Mouse (Mus musculus) kidney, postnatal 0 days (tissue): Measurements from ENCODE around the gene Slpi. TPM values are rescaled to one million over a fixed set of nuclear protein-coding genes. Genes with fewer than 3 reads are reported as not detected.
A peak's percentile ranks its signal among the peaks of the same experiment; 100 is the strongest.

Source experiments
- ATAC-seq: fragments of 200-750 bp; cut with Nextera tagmentation; replicated peaks from 2 replicates; pipeline ENCODE4 v1.8.0; 2017; ENCODE audit warnings: low read depth, moderate number of reproducible peaks, moderate TSS enrichment, moderate library complexity; ENCODE audit not compliant: low FRiP score
- DNase-seq: peaks from one replicate; pipeline ENCODE4 v3.0.0-alpha.2; 2016; ENCODE audit warnings: low spot score
- H3K27ac ChIP-seq: fragments of 300-500 bp; sonication (generic); 2 replicates; pipeline ENCODE4 v1.5.1; 2014; ENCODE audit warnings: mild to moderate bottlenecking
- H3K27me3 ChIP-seq: fragments of 300-500 bp; sonication (generic); 2 replicates; pipeline ENCODE4 v1.6.1; 2014; ENCODE audit warnings: low read length, mixed read lengths; ENCODE audit not compliant: insufficient read depth
- H3K36me3 ChIP-seq: fragments of 300-500 bp; sonication (generic); 2 replicates; pipeline ENCODE4 v1.6.1; 2014; ENCODE audit warnings: low read length, mixed read lengths; ENCODE audit not compliant: insufficient read depth
- H3K4me1 ChIP-seq: fragments of 300-500 bp; sonication (generic); replicated peaks from 2 replicates; pipeline ENCODE4 v1.6.1; 2014; ENCODE audit warnings: antibody characterized with exemption, low read length, mixed read lengths; ENCODE audit not compliant: insufficient read depth
- H3K4me2 ChIP-seq: fragments of 300-500 bp; sonication (generic); 2 replicates; pipeline ENCODE4 v1.6.1; 2014; ENCODE audit warnings: mild to moderate bottlenecking, low read length, moderate library complexity, mixed read lengths
- H3K4me3 ChIP-seq: fragments of 300-500 bp; sonication (generic); replicated peaks from 2 replicates; pipeline ENCODE4 v1.5.1; 2014; ENCODE audit warnings: low read depth, low read length
- H3K9ac ChIP-seq: fragments of 300-500 bp; sonication (generic); 2 replicates; pipeline ENCODE4 v1.6.1; 2014; ENCODE audit warnings: low read depth, low read length
- H3K9me3 ChIP-seq: fragments of 300-500 bp; sonication (generic); replicated peaks from 2 replicates; pipeline ENCODE4 v1.6.1; 2016; ENCODE audit warnings: low read length, inconsistent platforms, mixed read lengths
- CTCF ChIP-seq: IDR thresholded peaks from 2 replicates; pipeline ENCODE4 v1.5.1; 2016; ENCODE audit warnings: antibody characterized with exemption, low read depth, mild to moderate bottlenecking, moderate library complexity
- WGBS: fragments of 180-500 bp; shearing (Covaris S2); extraction: QIAGEN DNeasy Blood & Tissue Kit; methylation state at CpG from one replicate; pipeline ENCODE4 v1.1.7; 2014; 5-methylcytosine and 5-hydroxymethylcytosine counted together
- polyA plus RNA-seq: library from polyadenylated mRNA; unstranded; fragments of >200 nt; fragmentation: Nextera tagmentation; extraction: Ambion mirVana; gene quantifications from 2 replicates; pipeline ENCODE4 v1.2.1, GENCODE M21; 2015

Slpi gene
- polyA plus RNA-seq, 1 experiment from 2014 or later: 9.6 TPM

DNA sequence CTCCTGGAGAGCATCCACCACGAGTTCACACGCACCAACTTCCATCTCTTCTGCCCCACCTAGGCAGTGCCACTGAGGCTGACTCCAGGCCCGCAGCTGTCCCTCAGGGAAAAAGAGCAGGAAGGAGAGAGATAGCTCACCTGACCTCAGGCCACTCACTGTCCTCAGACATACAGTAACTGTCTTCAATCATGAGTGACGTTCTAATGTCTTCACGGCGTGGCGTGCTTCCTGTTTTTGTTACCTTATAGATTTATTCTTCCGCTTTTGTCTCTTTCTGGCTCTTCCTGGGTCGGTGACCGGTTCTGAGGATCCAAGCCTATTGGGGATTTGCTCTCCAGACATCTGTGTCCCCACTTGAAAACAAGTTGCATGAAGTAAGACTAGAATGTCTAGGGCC, 25.7 kb upstream of the Slpi start:
- Histone ChIP-seq H3K9me3 (no peaks in the 10 kb centered on the region), H3K9ac (0 out of 2 replicates have a peak overlapping the region, but pooled peaks have one; percentile 2), H3K27me3 (peaks cover 5% of the 10 kb centered on the region; the same call in 1 of the 2 replicates), H3K36me3 (no peaks in the 10 kb centered on the region), H3K27ac (no peak overlapping the region), H3K4me3 (no peak overlapping the region), H3K4me2 (peak overlapping the region; percentile 37), H3K4me1 (no peaks in the 10 kb centered on the region)
- WGBS: 61% methylated on average over 10 of the region's 10 CpGs
- ATAC-seq (no peak), DNase-seq (no peak)
- no peak for TF ChIP-seq CTCF

DNA sequence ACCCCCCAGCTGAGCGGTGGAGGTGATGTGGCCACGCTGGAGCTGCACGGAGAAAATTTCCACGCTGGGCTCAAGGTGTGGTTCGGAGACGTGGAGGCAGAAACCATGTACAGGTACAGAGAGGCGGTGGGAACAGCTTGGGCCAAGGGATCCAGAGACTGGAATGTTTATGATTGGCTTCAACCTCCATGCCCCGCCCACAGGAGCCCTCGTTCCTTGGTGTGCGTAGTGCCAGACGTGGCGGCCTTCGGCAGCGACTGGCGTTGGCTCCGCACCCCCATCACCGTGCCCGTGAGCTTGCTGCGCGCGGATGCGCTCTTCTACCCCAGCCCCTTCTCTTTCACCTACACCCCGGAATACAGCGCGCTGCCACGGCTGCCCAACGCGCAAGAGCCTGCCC, 25.3 kb upstream of the Slpi start:
- Histone ChIP-seq H3K36me3 (no peaks in the 10 kb centered on the region), H3K27me3 (peaks cover 5% of the 10 kb centered on the region; the same call in 1 of the 2 replicates), H3K9me3 (no peaks in the 10 kb centered on the region), H3K27ac (no peak overlapping the region), H3K4me3 (no peak overlapping the region), H3K4me1 (no peaks in the 10 kb centered on the region), H3K4me2 (peak overlapping the region; percentile 37), H3K9ac (0 out of 2 replicates have a peak overlapping the region, but pooled peaks have one; percentile 2)
- 34% methylated on average over 25 of the region's 28 CpGs for WGBS
- no peak for DNase-seq
- no peak; the same call in 1 of the 2 replicates for ATAC-seq
- no peak for TF ChIP-seq CTCF

DNA sequence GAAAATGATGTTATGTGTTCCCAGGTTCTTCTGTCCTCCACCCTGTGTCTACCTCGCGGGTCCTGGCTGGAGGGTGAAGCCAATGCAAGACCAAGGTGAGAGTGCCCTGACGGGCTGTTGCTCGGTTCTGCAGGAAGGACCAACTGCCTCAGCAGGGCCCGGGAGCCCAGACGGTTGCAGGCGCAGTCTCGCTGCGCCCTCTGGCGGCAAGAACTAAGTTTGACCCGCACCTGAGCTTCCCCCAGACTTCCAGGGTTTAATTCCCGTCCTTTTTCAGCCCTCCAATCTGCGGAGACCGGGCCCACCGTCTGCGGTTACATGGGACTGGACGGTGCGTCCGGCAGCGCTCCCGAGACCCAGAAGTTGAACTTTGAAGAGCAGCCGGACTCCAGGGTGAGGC, 18.8 kb upstream of the Slpi start:
- Histone ChIP-seq H3K27ac (no peak overlapping the region), H3K27me3 (peaks cover 43% of the 10 kb centered on the region), H3K36me3 (no peaks in the 10 kb centered on the region), H3K4me3 (no peak overlapping the region), H3K4me1 (peaks cover 3% of the 10 kb centered on the region; the same call in 1 of the 2 replicates), H3K4me2 (no peak overlapping the region; the same call in 1 of the 2 replicates), H3K9ac (no peak overlapping the region), H3K9me3 (no peaks in the 10 kb centered on the region)
- WGBS: 2% methylated on average over 22 of the region's 22 CpGs
- peak; percentile 91 for TF ChIP-seq CTCF
- DNase-seq (peak; percentile 80), ATAC-seq (no peak)

DNA sequence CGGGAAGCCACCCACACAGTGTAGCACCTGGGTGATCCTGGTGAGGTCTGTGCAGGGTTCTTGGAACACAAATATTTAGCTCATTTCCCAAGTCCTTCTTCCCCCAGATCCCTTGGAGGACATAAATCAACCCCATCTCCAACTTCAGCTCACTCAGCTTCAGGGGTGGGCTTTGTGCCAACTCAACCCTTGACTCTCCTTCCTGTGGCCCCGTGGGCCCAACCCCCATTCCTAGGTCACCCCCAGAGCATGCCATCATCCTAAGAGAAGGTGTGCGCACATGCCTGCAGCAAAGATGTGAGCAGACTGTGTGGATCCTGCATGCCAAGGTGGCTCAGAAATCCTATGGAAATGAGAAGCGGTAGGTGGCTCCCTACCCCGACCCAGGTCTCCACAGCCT, 16.6 kb upstream of the Slpi start:
- no peak for TF ChIP-seq CTCF
- Histone ChIP-seq H3K4me1 (peaks cover 7% of the 10 kb centered on the region), H3K4me2 (no peak overlapping the region), H3K27ac (no peak overlapping the region), H3K27me3 (peaks cover 61% of the 10 kb centered on the region), H3K36me3 (no peaks in the 10 kb centered on the region), H3K9ac (no peak overlapping the region), H3K9me3 (no peaks in the 10 kb centered on the region), H3K4me3 (no peak overlapping the region)
- WGBS: 45% methylated on average over 5 of the region's 5 CpGs
- DNase-seq (no peak), ATAC-seq (no peak)

DNA sequence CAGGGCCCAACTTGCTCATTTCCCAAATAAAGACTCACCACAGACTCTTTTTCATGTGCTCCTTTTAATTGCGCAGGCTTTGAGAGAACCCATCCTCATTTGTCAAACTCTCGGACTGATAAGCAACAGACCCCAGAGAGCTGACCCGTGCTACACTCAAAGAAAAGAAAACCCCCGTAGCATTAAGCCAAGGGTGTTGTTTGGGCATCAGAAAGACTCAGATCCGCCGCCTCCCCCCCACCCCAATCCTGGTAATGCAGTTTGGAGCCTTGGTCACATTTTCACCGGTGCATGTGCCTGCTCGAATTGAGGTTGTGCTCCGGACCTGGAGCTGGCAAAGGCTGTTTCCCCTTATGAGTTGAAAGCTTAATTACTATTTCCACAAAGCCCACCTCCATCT, 16.2 kb upstream of the Slpi start, which contains the start of gene Matn4:
Gene Matn4, minus strand, starts transcription at position 101 of the 400 bp plus-strand sequence.
- no peak for ATAC-seq
- Histone ChIP-seq H3K4me1 (peaks cover 9% of the 10 kb centered on the region), H3K4me3 (peak within 1 kb of the TSS; percentile 33), H3K4me2 (peak within 1 kb of the TSS; percentile 71), H3K27me3 (peaks cover 62% of the 10 kb centered on the region), H3K27ac (no peak within 1 kb of the TSS), H3K9ac (0 out of 2 replicates have a peak within 1 kb of the TSS, but pooled peaks have one; percentile 35), H3K36me3 (no peaks in the 10 kb centered on the region), H3K9me3 (no peaks in the 10 kb centered on the region)
- 11% methylated on average over 9 of the region's 9 CpGs for WGBS
- no peak for TF ChIP-seq CTCF
- no peak for DNase-seq

DNA sequence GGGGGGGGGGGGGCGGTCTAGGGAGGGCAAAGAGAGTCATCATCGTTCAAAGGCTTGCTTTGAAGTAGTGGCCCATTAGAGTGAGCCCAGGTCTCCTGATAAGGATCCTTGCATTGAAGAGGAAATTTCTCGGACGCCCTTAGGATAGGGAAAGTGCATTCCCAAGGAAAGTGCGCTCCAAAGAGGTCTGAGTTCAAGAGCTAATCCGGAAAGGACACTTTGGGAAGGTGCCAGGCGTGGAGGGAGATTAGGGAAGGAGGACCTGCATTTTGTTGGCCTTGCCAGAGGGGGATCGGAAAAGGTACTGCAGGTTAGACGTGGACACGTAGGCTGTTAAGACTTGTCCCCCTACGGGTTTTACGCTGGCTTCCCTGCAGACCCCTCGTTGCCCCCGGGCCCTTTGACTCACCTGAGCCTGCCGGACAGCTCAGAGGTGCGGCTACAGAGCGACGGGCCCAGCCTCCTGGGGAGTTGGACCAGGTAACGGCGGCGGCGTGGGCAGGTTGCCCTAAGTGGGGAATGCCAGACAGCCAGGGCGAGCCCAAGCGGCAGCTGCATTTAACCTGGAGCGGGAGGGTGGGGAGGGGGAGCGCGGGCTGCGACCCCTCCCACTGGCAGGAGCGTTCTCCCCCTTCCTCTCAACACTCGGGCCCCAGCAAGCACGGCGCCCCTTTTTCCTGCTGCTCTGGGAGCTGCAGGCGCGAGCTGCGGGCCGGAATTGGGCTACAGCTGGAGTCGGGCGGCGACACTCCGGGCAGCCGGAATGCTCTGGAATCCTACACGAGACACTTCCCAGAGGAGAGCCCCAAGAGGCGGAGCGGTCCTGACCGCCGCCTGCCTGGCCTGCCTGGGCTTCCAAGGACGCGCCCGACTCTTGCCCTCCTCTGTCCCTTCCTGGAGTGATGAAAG, 15.4 kb upstream of the Slpi start:
- peak overlapping the region; percentile 71 for H3K4me2 ChIP-seq
- under 1% methylated on average over 49 of the region's 49 CpGs for WGBS
- no peaks in the 10 kb centered on the region for H3K9me3 ChIP-seq
- ATAC-seq (peak; percentile 50; the same call in 1 of the 2 replicates), DNase-seq (peak; percentile 62)
- peaks cover 9% of the 10 kb centered on the region for H3K4me1 ChIP-seq
- peaks cover 68% of the 10 kb centered on the region for H3K27me3 ChIP-seq
- TF ChIP-seq CTCF: no peak
- H3K27ac ChIP-seq: no peak overlapping the region
- peak overlapping the region; percentile 33 for H3K4me3 ChIP-seq
- H3K36me3 ChIP-seq: no peaks in the 10 kb centered on the region
- 0 out of 2 replicates have a peak overlapping the region, but pooled peaks have one; percentile 35 for H3K9ac ChIP-seq
